Mouse (Mus musculus) neural tube, embryonic 10.5 days (tissue): Measurements from ENCODE around the gene Fgfr3.

ENCODE experiments used
- DNase-seq: peaks from one replicate; pipeline ENCODE4 v3.0.0-alpha.2; 2017; ENCODE audit warnings: low spot score; ENCODE audit errors: extremely low spot score

Fgfr3 gene

GRCm38 (mm10) chr5:33697947-33698512 lies 23.4 kb upstream of the Fgfr3 start:
- no peak for DNase-seq

- DNase-seq: no peak
Observed at GRCm38 (mm10) chr5:33698669-33699068, 22.8 kb upstream of the Fgfr3 start.

- no peak for DNase-seq
Observed at GRCm38 (mm10) chr5:33700010-33700409, 21.5 kb upstream of the Fgfr3 start.

GRCm38 (mm10) chr5:33701832-33702231 lies 19.6 kb upstream of the Fgfr3 start:
- DNase-seq: no peak

- no peak for DNase-seq
Observed at GRCm38 (mm10) chr5:33703999-33704398, 17.5 kb upstream of the Fgfr3 start.

GRCm38 (mm10) chr5:33704945-33705611 lies 16.4 kb upstream of the Fgfr3 start:
- DNase-seq: peak; percentile 81

- no peak for DNase-seq
Observed at GRCm38 (mm10) chr5:33705612-33706349, 15.7 kb upstream of the Fgfr3 start.

- DNase-seq: no peak
Observed at GRCm38 (mm10) chr5:33706350-33706629, 15.2 kb upstream of the Fgfr3 start.

- DNase-seq: no peak
Observed at GRCm38 (mm10) chr5:33707163-33707562, 14.3 kb upstream of the Fgfr3 start.

- no peak for DNase-seq
Observed at GRCm38 (mm10) chr5:33709037-33709436, 12.4 kb upstream of the Fgfr3 start.

- DNase-seq: no peak
Observed at GRCm38 (mm10) chr5:33712550-33712949, 8.9 kb upstream of the Fgfr3 start.

GRCm38 (mm10) chr5:33715182-33715581 lies 6.3 kb upstream of the Fgfr3 start:
- no peak for DNase-seq

- DNase-seq: no peak
Observed at GRCm38 (mm10) chr5:33716467-33716866, 5.0 kb upstream of the Fgfr3 start.

GRCm38 (mm10) chr5:33718460-33718859 lies 3.0 kb upstream of the Fgfr3 start:
- no peak for DNase-seq

- no peak for DNase-seq
Observed at GRCm38 (mm10) chr5:33720852-33721490, 503 bp upstream of the Fgfr3 start.

- DNase-seq: peak; percentile 49
Observed at GRCm38 (mm10) chr5:33722266-33723018, 968 bp downstream of the Fgfr3 start.

- peak; percentile 71 for DNase-seq
Observed at GRCm38 (mm10) chr5:33723019-33723640, 1.7 kb downstream of the Fgfr3 start.

- DNase-seq: no peak
Observed at GRCm38 (mm10) chr5:33723641-33724465, 2.4 kb downstream of the Fgfr3 start.

- no peak for DNase-seq
Observed at GRCm38 (mm10) chr5:33726081-33726647, 4.7 kb downstream of the Fgfr3 start.

- DNase-seq: no peak
Observed at GRCm38 (mm10) chr5:33726891-33727290, 5.4 kb downstream of the Fgfr3 start.
